Mouse (Mus musculus) forebrain, embryonic 14.5 days (tissue): ENCODE measurements around the gene Nt5c3b. TPM values are rescaled to one million over a fixed set of nuclear protein-coding genes. Genes with fewer than 3 reads are reported as not detected.

ENCODE experiments used
- ATAC-seq: fragments of 200-750 bp; cut with Nextera tagmentation; 2 replicates; pipeline ENCODE4 v1.8.0; 2017; ENCODE audit warnings: mild to moderate bottlenecking, moderate library complexity
- DNase-seq: peaks from one replicate; pipeline ENCODE4 v3.0.0-alpha.2; 2015; ENCODE audit warnings: low spot score
- H3K27ac ChIP-seq: fragments of 300-500 bp; sonication (generic); 2 replicates; pipeline ENCODE4 v1.5.1; 2014; ENCODE audit warnings: low read depth, mild to moderate bottlenecking, control low read depth, low read length, moderate library complexity
- H3K27me3 ChIP-seq: fragments of 300-500 bp; sonication (generic); replicated peaks from 2 replicates; pipeline ENCODE4 v1.6.1; 2014; ENCODE audit warnings: low read length, control low read depth, mixed read lengths; ENCODE audit not compliant: control insufficient read depth, insufficient read depth
- H3K36me3 ChIP-seq: fragments of 300-500 bp; sonication (generic); 2 replicates; pipeline ENCODE4 v1.6.1; 2014; ENCODE audit warnings: low read length, control low read depth; ENCODE audit not compliant: control insufficient read depth, insufficient read depth
- H3K4me1 ChIP-seq: fragments of 300-500 bp; sonication (generic); 2 replicates; pipeline ENCODE4 v1.6.1; 2014; ENCODE audit warnings: antibody characterized with exemption, low read length, control low read depth; ENCODE audit not compliant: control insufficient read depth, insufficient read depth
- H3K4me2 ChIP-seq: fragments of 300-500 bp; sonication (generic); 2 replicates; pipeline ENCODE4 v1.6.1; 2014; ENCODE audit warnings: mild to moderate bottlenecking, control low read depth, low read length
- H3K4me3 ChIP-seq: fragments of 300-500 bp; sonication (generic); 2 replicates; pipeline ENCODE4 v1.5.1; 2014; ENCODE audit warnings: low read depth, low read length, control low read depth
- H3K9ac ChIP-seq: fragments of 300-500 bp; sonication (generic); 2 replicates; pipeline ENCODE4 v1.6.1; 2014; ENCODE audit warnings: mild to moderate bottlenecking, low read length, control low read depth, moderate library complexity
- H3K9me3 ChIP-seq: fragments of 300-500 bp; sonication (generic); replicated peaks from 2 replicates; pipeline ENCODE4 v1.6.1; 2016; ENCODE audit warnings: low read length, control low read depth, mixed read lengths; ENCODE audit not compliant: control insufficient read depth
- WGBS: fragments of 180-500 bp; shearing (Covaris S2); extraction: QIAGEN DNeasy Blood & Tissue Kit; methylation state at CpG from one replicate; pipeline ENCODE4 v1.1.7; 2014; 5-methylcytosine and 5-hydroxymethylcytosine counted together
- polyA plus RNA-seq: library from polyadenylated mRNA; unstranded; fragments of >200 nt; fragmentation: Nextera tagmentation; extraction: Ambion mirVana; gene quantifications from 2 replicates; pipeline ENCODE4 v1.2.1, GENCODE M21; 2014

The Nt5c3b gene
- polyA plus RNA-seq, result 99.6 and 109 TPM in 2 replicates

DNA sequence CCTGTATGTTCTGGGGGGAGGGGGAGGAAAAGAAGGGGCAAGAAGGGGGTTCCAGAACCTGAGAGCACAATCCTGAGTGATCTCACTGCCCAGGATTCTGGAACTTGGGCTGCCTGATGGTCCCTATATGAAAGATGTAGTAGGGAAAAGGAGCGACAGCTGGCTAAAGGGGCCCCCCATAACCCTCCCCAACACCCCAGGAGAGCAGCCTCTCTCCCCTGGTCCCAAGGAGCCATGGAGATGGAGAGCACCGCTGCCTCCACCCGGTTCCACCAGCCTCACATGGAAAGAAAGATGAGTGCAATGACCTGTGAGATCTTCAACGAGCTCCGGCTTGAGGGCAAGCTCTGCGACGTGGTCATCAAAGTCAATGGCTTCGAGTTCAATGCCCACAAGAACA, at the start of gene Nt5c3b, which contains the start of gene Klhl10:
Gene Nt5c3b, minus strand, starts transcription at position 12 of the 400 bp plus-strand sequence.
Gene Klhl10, plus strand, starts transcription at position 121 of the 400 bp plus-strand sequence.
- H3K4me2 ChIP-seq, result peak within 1 kb of the TSS; percentile 78
- DNase-seq (no peak), ATAC-seq (no peak)
- 82% methylated on average over 8 of the region's 8 CpGs for WGBS
- peak within 1 kb of the TSS; percentile 80 for H3K4me3 ChIP-seq
- H3K36me3 ChIP-seq, result peaks cover 15% of the 10 kb centered on the region
- peak within 1 kb of the TSS; percentile 92 for H3K9ac ChIP-seq
- H3K27ac ChIP-seq, result peak within 1 kb of the TSS; percentile 30; the same call in 1 of the 2 replicates
- H3K4me1 ChIP-seq, result peaks cover 7% of the 10 kb centered on the region
- no peaks in the 10 kb centered on the region for H3K9me3 ChIP-seq
- no peaks in the 10 kb centered on the region for H3K27me3 ChIP-seq

DNA sequence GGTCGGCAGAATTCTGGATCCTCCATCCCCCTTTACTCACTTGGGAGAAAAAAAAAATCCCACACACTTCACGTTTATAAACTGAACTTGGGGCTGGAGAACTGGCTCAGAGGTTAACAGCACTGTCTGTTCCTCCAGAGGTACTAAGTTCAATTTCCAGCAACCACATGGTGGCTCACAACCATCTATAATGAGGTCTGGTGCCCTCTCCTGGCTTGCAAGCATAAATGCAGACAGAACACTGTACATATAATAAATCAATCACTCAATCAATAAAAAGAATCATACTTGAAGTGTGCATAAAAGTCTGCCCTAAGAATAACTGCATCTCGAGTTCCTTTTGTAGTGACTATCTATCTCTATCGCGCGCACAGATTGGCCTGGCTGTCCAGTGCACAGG, 49.3 kb upstream of the Nt5c3b start:
- Histone ChIP-seq H3K27me3 (no peaks in the 10 kb centered on the region), H3K27ac (no peak overlapping the region), H3K4me3 (no peak overlapping the region), H3K36me3 (peaks cover 96% of the 10 kb centered on the region), H3K9ac (no peak overlapping the region), H3K9me3 (no peaks in the 10 kb centered on the region), H3K4me2 (no peak overlapping the region), H3K4me1 (no peaks in the 10 kb centered on the region)
- no peak for ATAC-seq
- peak; percentile 17 for DNase-seq
- 91% methylated on average over 6 of the region's 6 CpGs for WGBS

DNA sequence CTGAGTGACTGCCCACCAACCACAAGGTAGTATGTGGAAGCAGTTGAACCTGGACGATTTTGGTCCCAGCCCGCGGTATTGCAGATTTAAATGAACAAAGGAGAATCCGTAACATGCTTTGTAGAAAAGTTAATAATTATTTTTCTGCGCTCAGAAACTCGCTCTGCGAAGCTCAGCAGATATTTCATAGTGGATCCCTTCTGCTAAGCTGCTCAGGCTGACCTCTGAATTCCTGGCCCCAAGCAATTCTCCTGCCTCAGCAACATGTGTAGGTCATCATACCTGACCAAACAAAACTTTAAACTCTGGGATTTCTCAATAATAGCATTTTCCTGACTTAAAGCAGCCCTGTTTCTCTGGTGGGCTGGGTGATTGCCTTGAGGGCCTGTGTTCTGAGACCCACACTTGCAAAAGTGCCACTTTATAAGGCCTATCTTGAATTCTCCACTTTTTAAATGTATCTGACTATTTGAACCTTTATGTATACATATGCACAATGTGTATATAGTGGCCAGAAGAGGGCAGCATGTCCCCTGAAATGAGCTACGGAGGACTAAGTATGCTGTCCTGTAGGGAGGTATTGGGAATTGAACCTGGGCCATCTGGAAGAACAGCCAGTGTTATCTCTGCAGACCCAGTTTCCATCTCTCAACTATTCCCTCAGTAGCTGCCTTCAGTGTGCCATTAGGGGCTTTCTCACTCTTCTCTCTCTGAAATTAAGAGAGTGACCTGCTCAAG, 44.4 kb upstream of the Nt5c3b start:
- Histone ChIP-seq H3K27ac (no peak overlapping the region), H3K9ac (no peak overlapping the region), H3K4me1 (no peaks in the 10 kb centered on the region), H3K4me2 (no peak overlapping the region), H3K36me3 (peaks cover 100% of the 10 kb centered on the region), H3K9me3 (no peaks in the 10 kb centered on the region), H3K4me3 (no peak overlapping the region), H3K27me3 (no peaks in the 10 kb centered on the region)
- no peak for ATAC-seq
- WGBS, result 86% methylated on average over 8 of the region's 8 CpGs
- peak; percentile 56 for DNase-seq

DNA sequence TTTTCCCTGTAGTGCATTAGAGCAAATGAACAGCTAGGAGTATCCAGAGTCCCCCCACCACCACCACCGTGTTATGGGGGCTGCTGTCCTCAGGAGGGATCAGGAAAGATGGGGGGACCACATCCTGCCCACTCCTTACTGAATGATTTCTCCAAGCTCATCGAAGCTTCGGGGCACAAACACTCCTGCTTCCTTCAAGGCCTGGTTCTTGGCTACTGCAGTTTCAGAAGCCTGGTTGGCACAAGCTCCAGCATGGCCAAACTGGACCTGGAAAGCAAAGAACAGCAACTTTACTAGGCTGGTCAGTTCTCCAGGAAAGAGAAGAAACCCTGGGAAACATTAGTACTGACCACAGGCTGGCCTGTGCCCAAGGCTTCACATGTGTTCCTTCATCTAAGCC, 42.9 kb upstream of the Nt5c3b start:
- H3K9ac ChIP-seq, result no peak overlapping the region
- DNase-seq, result no peak
- no peaks in the 10 kb centered on the region for H3K27me3 ChIP-seq
- H3K27ac ChIP-seq, result no peak overlapping the region
- ATAC-seq, result no peak
- H3K4me3 ChIP-seq, result no peak overlapping the region
- WGBS, result 96% methylated on average over 3 of the region's 3 CpGs
- no peaks in the 10 kb centered on the region for H3K4me1 ChIP-seq
- peaks cover 100% of the 10 kb centered on the region for H3K36me3 ChIP-seq
- no peaks in the 10 kb centered on the region for H3K9me3 ChIP-seq
- no peak overlapping the region for H3K4me2 ChIP-seq

DNA sequence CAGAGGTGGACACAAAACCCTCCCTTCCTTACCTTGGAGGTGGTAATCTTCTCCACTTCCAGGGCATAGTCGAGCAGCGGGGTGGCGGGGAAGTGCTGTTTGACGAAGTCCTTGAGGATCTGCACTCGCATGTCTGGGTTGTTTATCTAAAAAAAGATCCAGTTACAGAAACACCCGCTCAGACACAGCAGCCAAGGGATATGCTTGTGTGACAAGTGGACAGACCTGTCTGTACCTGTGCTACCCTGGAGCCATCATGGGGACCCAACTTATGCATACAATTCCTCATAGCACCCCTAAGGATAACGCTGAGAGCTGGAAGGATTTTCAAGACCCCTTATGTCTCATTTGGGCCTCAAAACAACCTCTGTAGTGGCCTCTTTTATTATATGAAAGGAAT, 37.5 kb upstream of the Nt5c3b start:
- 94% methylated on average over 7 of the region's 7 CpGs for WGBS
- Histone ChIP-seq H3K9ac (no peak overlapping the region), H3K4me3 (no peak overlapping the region), H3K27me3 (no peaks in the 10 kb centered on the region), H3K4me1 (no peaks in the 10 kb centered on the region), H3K36me3 (peaks cover 86% of the 10 kb centered on the region), H3K4me2 (no peak overlapping the region), H3K27ac (no peak overlapping the region), H3K9me3 (no peaks in the 10 kb centered on the region)
- ATAC-seq (no peak), DNase-seq (no peak)

DNA sequence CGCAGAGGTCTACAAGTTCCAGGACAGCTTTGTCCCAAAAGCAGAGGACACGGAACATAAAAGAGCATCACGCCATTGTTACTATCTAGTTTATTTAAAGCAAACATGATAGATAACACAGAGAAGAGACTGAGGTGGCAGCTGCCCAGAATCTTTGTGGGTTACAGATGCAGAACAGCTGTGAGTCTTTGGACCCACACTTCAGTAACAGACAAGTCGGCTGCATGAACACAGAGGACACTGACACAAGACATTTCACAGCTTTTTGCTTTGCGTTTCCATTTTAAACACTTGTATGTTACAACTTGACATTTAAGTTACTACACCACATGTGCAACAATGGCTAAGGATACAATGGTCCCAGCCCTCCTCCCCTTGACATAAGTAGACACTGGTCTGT, 34.7 kb upstream of the Nt5c3b start:
- Histone ChIP-seq H3K4me3 (no peak overlapping the region), H3K27me3 (no peaks in the 10 kb centered on the region), H3K4me2 (no peak overlapping the region), H3K9me3 (no peaks in the 10 kb centered on the region), H3K36me3 (peaks cover 57% of the 10 kb centered on the region), H3K4me1 (peaks cover 2% of the 10 kb centered on the region; the same call in 1 of the 2 replicates), H3K9ac (no peak overlapping the region), H3K27ac (no peak overlapping the region)
- 95% methylated on average over 5 of the region's 5 CpGs for WGBS
- DNase-seq, result no peak
- no peak for ATAC-seq

DNA sequence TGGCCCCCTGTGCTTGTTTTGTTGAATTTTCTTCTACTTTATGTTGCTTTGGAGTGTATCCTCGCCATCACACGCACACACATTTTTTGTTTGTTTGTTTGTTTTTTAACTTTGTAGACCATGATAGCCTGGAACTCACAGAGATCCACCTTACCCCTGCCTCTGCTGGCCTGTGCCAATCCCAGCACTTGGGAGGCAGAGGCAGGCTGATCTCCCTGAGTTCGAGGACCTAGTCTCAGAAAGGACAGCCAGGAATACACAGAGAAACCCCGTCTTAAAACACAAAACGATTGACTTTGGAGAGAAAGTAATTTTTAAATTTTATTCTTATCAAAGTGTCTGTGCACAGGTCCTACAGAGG, 31.3 kb upstream of the Nt5c3b start:
- Histone ChIP-seq H3K36me3 (peaks cover 23% of the 10 kb centered on the region), H3K4me3 (peak overlapping the region; percentile 95; the same call in 1 of the 2 replicates), H3K9me3 (no peaks in the 10 kb centered on the region), H3K9ac (no peak overlapping the region), H3K4me1 (peaks cover 17% of the 10 kb centered on the region), H3K27me3 (no peaks in the 10 kb centered on the region), H3K4me2 (no peak overlapping the region), H3K27ac (no peak overlapping the region)
- peak; percentile 48 for ATAC-seq
- no peak for DNase-seq
- WGBS, result 32% methylated on average over 5 of the region's 5 CpGs

DNA sequence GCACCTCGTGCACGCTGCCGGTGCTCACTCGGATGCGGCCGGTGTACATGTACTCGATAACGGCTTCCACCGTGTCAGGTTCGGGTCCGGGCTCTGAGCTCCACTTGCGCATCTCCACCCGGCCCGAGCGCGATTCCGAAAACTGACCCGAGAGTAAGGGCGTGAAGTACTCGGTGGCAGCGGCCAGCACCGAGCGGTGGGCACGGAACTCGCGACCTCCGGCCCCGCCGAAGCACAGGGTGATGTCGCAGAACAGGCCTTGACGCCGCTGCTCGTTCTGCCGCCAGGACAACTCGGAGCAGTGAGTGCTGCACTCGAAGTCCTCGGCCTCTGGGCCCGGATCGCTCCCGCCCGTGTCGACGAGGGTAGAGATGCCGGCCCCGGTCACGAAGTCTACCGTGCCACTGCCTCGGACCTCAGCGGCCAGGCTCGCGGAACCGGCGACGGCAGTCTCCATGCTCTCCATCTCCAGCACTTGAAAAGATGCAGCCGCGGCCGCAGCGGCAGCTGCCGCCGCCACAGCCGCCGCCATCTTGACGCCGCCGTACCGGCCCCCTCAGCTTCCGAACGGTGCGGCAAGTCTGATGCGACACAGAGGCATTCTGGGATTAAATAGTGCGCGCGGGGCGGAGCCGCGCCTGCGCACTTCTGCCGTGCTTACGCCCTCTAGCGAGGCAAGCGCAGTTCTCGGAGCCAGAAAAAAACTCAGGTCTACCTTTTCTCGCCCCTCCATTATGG, 30.8 kb upstream of the Nt5c3b start, which contains the start of gene Klhl11:
Gene Klhl11, minus strand, starts transcription at position 545 of the 738 bp plus-strand sequence.
- peak within 1 kb of the TSS; percentile 81 for H3K27ac ChIP-seq
- H3K4me3 ChIP-seq, result peak within 1 kb of the TSS; percentile 95
- under 1% methylated on average over 82 of the region's 83 CpGs for WGBS
- peak within 1 kb of the TSS; percentile 85 for H3K9ac ChIP-seq
- peak; percentile 93 for ATAC-seq
- H3K9me3 ChIP-seq, result no peaks in the 10 kb centered on the region
- H3K27me3 ChIP-seq, result no peaks in the 10 kb centered on the region
- H3K4me2 ChIP-seq, result peak within 1 kb of the TSS; percentile 82
- H3K36me3 ChIP-seq, result peaks cover 18% of the 10 kb centered on the region
- peak; percentile 96 for DNase-seq
- H3K4me1 ChIP-seq, result peaks cover 17% of the 10 kb centered on the region
